8 mouse cellular contexts compared by ENCODE assay signal in genomic region chr6:83455328-83456130, GRCm38 (mm10). TPM values are rescaled to one million over a fixed set of nuclear protein-coding genes. Genes with fewer than 3 reads are reported as not detected.
DNase-seq lines count a peak whose midpoint lies in the region; ATAC-seq and TF ChIP-seq lines count a peak whose summit lies in the region.

No protein-coding gene starts in this region.

- no peak overlapping the region for H3K27ac ChIP-seq in ES-E14 (ENCODE audit: insufficient read depth, low read depth, low read length, poor library complexity, severe bottlenecking)
- peak overlapping the region; percentile 100 for H3K27ac ChIP-seq in forebrain, embryonic 10.5 days
- H3K27ac ChIP-seq in intestine, embryonic 15.5 days, result peak overlapping the region; percentile 96
- H3K27ac ChIP-seq in stomach, postnatal 0 days (replicated peaks), result peak overlapping the region; percentile 97

- in situ Hi-C loops in ES-E14 (cut with MboI; ENCODE audit: low sequenced_read_pairs in 2 of 2, unreplicated experiment in 2 of 2), result no loop called here

- H3K9me3 ChIP-seq in ES-E14 (ENCODE audit: control insufficient read depth, insufficient read depth, low read depth, low read length), result no peaks in the 10 kb centered on the region
- H3K9me3 ChIP-seq in forebrain, embryonic 10.5 days, result no peaks in the 10 kb centered on the region
- no peaks in the 10 kb centered on the region for H3K9me3 ChIP-seq in intestine, embryonic 15.5 days
- no peaks in the 10 kb centered on the region for H3K9me3 ChIP-seq in stomach, postnatal 0 days (ENCODE audit: control insufficient read depth, low read length)

- peaks cover 0 to 2% of the 10 kb centered on the region in 2 experiments; a peak in 1 of 4 replicates for H3K4me1 ChIP-seq in ES-E14 (ENCODE audit: control insufficient read depth in 2 of 2, insufficient read depth in 2 of 2, low read length in 2 of 2, poor library complexity in 1 of 2)
- peaks cover 83% of the 10 kb centered on the region for H3K4me1 ChIP-seq in forebrain, embryonic 10.5 days
- peaks cover 60% of the 10 kb centered on the region for H3K4me1 ChIP-seq in intestine, embryonic 15.5 days (replicated peaks)
- H3K4me1 ChIP-seq in stomach, postnatal 0 days (replicated peaks; ENCODE audit: control insufficient read depth, insufficient read depth), result peaks cover 16% of the 10 kb centered on the region

- H3K4me2 ChIP-seq in intestine, embryonic 15.5 days (replicated peaks), result peak overlapping the region; percentile 76
- H3K4me2 ChIP-seq in stomach, postnatal 0 days (replicated peaks; ENCODE audit: low read depth), result peak overlapping the region; percentile 93

- DNase-seq in embryo, embryonic 10 days (ENCODE audit: low spot score), result peak; percentile 51
- no peak for DNase-seq in embryo, embryonic 9.5 days (ENCODE audit: extremely low spot score)
- DNase-seq in ES-E14 (ENCODE audit: low read depth, low spot score), result no peak
- no peak for DNase-seq in forebrain, embryonic 10.5 days (ENCODE audit: extremely low spot score, low spot score)
- peak; percentile 17 for DNase-seq in stomach, postnatal 0 days (ENCODE audit: low spot score)
- DNase-seq in layer of hippocampus, postnatal 10 days (ENCODE audit: low spot score in 2 of 2), result no peak

- TF ChIP-seq CTCF in stomach, postnatal 0 days (IDR thresholded peaks at IDR 0.05; ENCODE audit: low read depth), result no peak

- peaks cover 11% of the 10 kb centered on the region; the same call in 1 of the 2 replicates for H3K27me3 ChIP-seq in forebrain, embryonic 10.5 days (ENCODE audit: poor library complexity, severe bottlenecking)
- H3K27me3 ChIP-seq in intestine, embryonic 15.5 days (replicated peaks), result no peaks in the 10 kb centered on the region
- H3K27me3 ChIP-seq in stomach, postnatal 0 days (ENCODE audit: control insufficient read depth, insufficient read depth, low read length), result no peaks in the 10 kb centered on the region

- peak; percentile 34 for ATAC-seq in intestine, embryonic 15.5 days
- ATAC-seq in megakaryocyte progenitor cell, adult 5-6 weeks (replicated peaks; ENCODE audit: poor library complexity), result peak; percentile 42
- ATAC-seq in stomach, postnatal 0 days (ENCODE audit: low FRiP score, low TSS enrichment), result peak; percentile 13; the same call in 1 of the 2 replicates

- peak overlapping the region; percentile 73 to 84 for H3K4me3 ChIP-seq in ES-E14 (ENCODE audit: insufficient read depth in 1 of 2, low read depth in 1 of 2, low read length in 2 of 2, poor library complexity in 1 of 2, severe bottlenecking in 1 of 2)
- peak overlapping the region; percentile 90 for H3K4me3 ChIP-seq in forebrain, embryonic 10.5 days
- peak overlapping the region; percentile 81 for H3K4me3 ChIP-seq in intestine, embryonic 15.5 days (replicated peaks)
- H3K4me3 ChIP-seq in stomach, postnatal 0 days (ENCODE audit: low read depth, low read length), result peak overlapping the region; percentile 82

- WGBS in forebrain, embryonic 10.5 days, result 2% methylated on average over 34 of the region's 41 CpGs
- WGBS in intestine, embryonic 15.5 days, result under 1% methylated on average over 37 of the region's 41 CpGs
- WGBS in stomach, postnatal 0 days, result under 1% methylated on average over 24 of the region's 41 CpGs

- H3K9ac ChIP-seq in ES-E14 (ENCODE audit: insufficient read depth, low read depth, low read length, poor library complexity, severe bottlenecking), result peak overlapping the region; percentile 42
- H3K9ac ChIP-seq in intestine, embryonic 15.5 days, result peak overlapping the region; percentile 88
- H3K9ac ChIP-seq in stomach, postnatal 0 days (ENCODE audit: low read length), result peak overlapping the region; percentile 92

- no peaks in the 10 kb centered on the region for H3K36me3 ChIP-seq in ES-E14 (ENCODE audit: control insufficient read depth, insufficient read depth, low read length, poor library complexity, severe bottlenecking)
- peaks cover 42% of the 10 kb centered on the region for H3K36me3 ChIP-seq in forebrain, embryonic 10.5 days (replicated peaks)
- no peaks in the 10 kb centered on the region for H3K36me3 ChIP-seq in intestine, embryonic 15.5 days
- H3K36me3 ChIP-seq in stomach, postnatal 0 days (ENCODE audit: control insufficient read depth, insufficient read depth, low read length), result no peaks in the 10 kb centered on the region

- no peak for TF ChIP-seq EP300 in stomach, postnatal 0 days (optimal IDR thresholded peaks at IDR 0.05)

TF ChIP-seq in ES-E14, 5 proteins besides CTCF, POLR2A, EP300 and RAD21:
- TF ChIP-seq ZC3H11A (IDR thresholded peaks at IDR 0.05; ENCODE audit: borderline replicate concordance, low read depth, low read length), result no peak
- no peak for TF ChIP-seq HCFC1 (IDR thresholded peaks at IDR 0.05; ENCODE audit: borderline replicate concordance, insufficient read depth, low read length)
- TF ChIP-seq ZNF384 (IDR thresholded peaks at IDR 0.05; ENCODE audit: low read depth, low read length), result no peak
- TF ChIP-seq MAFK (IDR thresholded peaks at IDR 0.05; ENCODE audit: insufficient read depth, low read depth, low read length), result no peak
- TF ChIP-seq CHD2 (IDR thresholded peaks at IDR 0.05; ENCODE audit: low read depth, low read length), result no peak

RNA-seq across cellular contexts. Expression of gene Tet3, which starts 3.4 kb away (rescaled TPM):
- 5.1 and 6.0 TPM in 2 replicates for total RNA-seq in ES-E14 (2012; rRNA removed)
- 37.3 and 38.3 TPM in 2 replicates for polyA plus RNA-seq in forebrain, embryonic 10.5 days (2016; fragmentation: Nextera tagmentation; extraction: Ambion mirVana)
- 41.8 and 42.8 TPM in 2 replicates for polyA plus RNA-seq in intestine, embryonic 15.5 days (2015; fragmentation: Nextera tagmentation; extraction: Ambion mirVana)
- 27.9 and 29.6 TPM in 2 replicates for total RNA-seq in megakaryocyte progenitor cell, adult 5-6 weeks (2015)
- 12.2 and 14.5 TPM in 2 replicates for total RNA-seq in megakaryocyte progenitor cell, adult 5-6 weeks (2017)
- polyA plus RNA-seq in stomach, postnatal 0 days (2015; fragmentation: Nextera tagmentation; extraction: Ambion mirVana), result 21.4 and 22.7 TPM in 2 replicates
- 100 to 1,000 TPM; 102 TPM for total RNA-seq in layer of hippocampus, postnatal 10 days (2021)

RNA-seq across cellular contexts. Expression of gene Dguok, which starts 51.2 kb away (rescaled TPM):
- total RNA-seq in ES-E14 (2012; rRNA removed), result 21.4 and 21.9 TPM in 2 replicates
- polyA plus RNA-seq in forebrain, embryonic 10.5 days (2016; fragmentation: Nextera tagmentation; extraction: Ambion mirVana), result 62.3 and 63.6 TPM in 2 replicates
- polyA plus RNA-seq in intestine, embryonic 15.5 days (2015; fragmentation: Nextera tagmentation; extraction: Ambion mirVana), result 68.8 and 73.3 TPM in 2 replicates
- total RNA-seq in megakaryocyte progenitor cell, adult 5-6 weeks (2015), result 40.2 and 51.7 TPM in 2 replicates
- 34.3 and 35.3 TPM in 2 replicates for total RNA-seq in megakaryocyte progenitor cell, adult 5-6 weeks (2017)
- 44.2 and 45.8 TPM in 2 replicates for polyA plus RNA-seq in stomach, postnatal 0 days (2015; fragmentation: Nextera tagmentation; extraction: Ambion mirVana)
- total RNA-seq in layer of hippocampus, postnatal 10 days (2021), result 10 to 100 TPM; 29.5 to 29.7 TPM

Comparison
In these comparisons a context has a peak if more than half of its experiments do, and no peak if none do; other contexts are left out.
1. DNase-seq: peak in embryo, embryonic 10 days (single experiment) and stomach, postnatal 0 days (single experiment); none in embryo, embryonic 9.5 days (single experiment), ES-E14 (single experiment), forebrain, embryonic 10.5 days (single experiment) and layer of hippocampus, postnatal 10 days (0 of 2).
2. H3K9ac ChIP-seq: peak in every context shown above with its lines; median percentile 92 in stomach, postnatal 0 days; 88 in intestine, embryonic 15.5 days; 42 in ES-E14.
3. Peak in every context shown above with its lines, with median percentiles within 50 percentile points of each other: H3K4me3 ChIP-seq and ATAC-seq.